33 mouse cellular contexts compared by ENCODE assay signal in the genomic region with DNA sequence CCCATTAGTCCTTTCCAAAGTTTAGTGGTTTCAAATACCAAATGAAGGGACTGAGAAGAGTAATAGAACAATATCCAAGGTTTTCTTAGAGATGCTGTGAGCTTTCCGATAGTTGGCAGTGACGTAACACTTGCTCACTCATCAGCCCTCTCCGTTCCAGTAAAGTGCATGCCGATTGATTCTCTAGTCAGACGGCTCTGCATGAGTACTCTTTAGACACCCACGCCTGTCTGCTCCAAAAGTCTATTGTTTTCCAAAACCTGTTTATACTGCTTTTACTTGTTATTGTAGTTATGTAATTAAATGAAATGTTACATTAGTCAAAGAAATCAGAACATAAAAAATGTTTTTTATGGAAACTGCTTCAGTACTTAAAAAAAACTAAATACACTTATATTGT.
"Had no signal": no experiment of that assay in that cellular context is flagged by ENCODE, and none has a peak within 500 bp of the region (broad histone marks: within the 10 kb centered on the region; RNA-seq: fewer than 3 reads in every experiment).

No protein-coding gene starts in this region.

- DNase-seq: heart, postnatal 10 days; heart, postnatal 14 days; heart, postnatal 36 days; heart, postnatal 4 days; kidney, adult 11 months; kidney, adult 18-20 months; kidney, adult 2 months; kidney, adult 8-10 months; kidney, adult 9 months; kidney, postnatal 10 days; kidney, postnatal 14 days; kidney, postnatal 25 days; kidney, postnatal 36 days; kidney, postnatal 4 days had no signal

- H3K4me2 ChIP-seq: heart, embryonic 11.5 days; heart, embryonic 12.5 days; heart, embryonic 13.5 days; heart, embryonic 15.5 days; hindbrain, embryonic 12.5 days; hindbrain, embryonic 13.5 days; hindbrain, embryonic 14.5 days; hindbrain, embryonic 15.5 days; intestine, embryonic 15.5 days; kidney, embryonic 15.5 days had no signal

- H3K27me3 ChIP-seq: heart, embryonic 12.5 days; heart, embryonic 13.5 days; heart, embryonic 15.5 days; hindbrain, embryonic 12.5 days; hindbrain, embryonic 13.5 days; hindbrain, embryonic 15.5 days; intestine, embryonic 15.5 days; kidney, embryonic 15.5 days had no signal

- H3K9ac ChIP-seq: heart, embryonic 12.5 days; heart, embryonic 13.5 days; heart, embryonic 15.5 days; hindbrain, embryonic 12.5 days; hindbrain, embryonic 13.5 days; hindbrain, embryonic 14.5 days; hindbrain, embryonic 15.5 days; intestine, embryonic 15.5 days; kidney, embryonic 15.5 days had no signal

- H3K4me1 ChIP-seq: heart, embryonic 10.5 days; heart, embryonic 12.5 days; heart, embryonic 13.5 days; heart, embryonic 15.5 days; hindbrain, embryonic 10.5 days; hindbrain, embryonic 12.5 days; hindbrain, embryonic 13.5 days; hindbrain, embryonic 15.5 days; intestine, embryonic 15.5 days; kidney, embryonic 15.5 days had no signal

- H3K27ac ChIP-seq: heart, embryonic 10.5 days; heart, embryonic 13.5 days; heart, embryonic 15.5 days; hindbrain, embryonic 10.5 days; hindbrain, embryonic 12.5 days; hindbrain, embryonic 13.5 days; hindbrain, embryonic 14.5 days; hindbrain, embryonic 15.5 days; hindbrain, postnatal 0 days; intestine, embryonic 15.5 days; kidney, embryonic 15.5 days; kidney, postnatal 0 days; left cerebral cortex, adult 2 months had no signal

- H3K9me3 ChIP-seq: heart, embryonic 10.5 days; heart, embryonic 12.5 days; heart, embryonic 13.5 days; heart, embryonic 15.5 days; hindbrain, embryonic 10.5 days; hindbrain, embryonic 12.5 days; hindbrain, embryonic 13.5 days; hindbrain, embryonic 15.5 days; intestine, embryonic 15.5 days; kidney, embryonic 15.5 days had no signal

- H3K4me3 ChIP-seq: heart, embryonic 10.5 days; heart, embryonic 12.5 days; heart, embryonic 13.5 days; heart, embryonic 15.5 days; hindbrain, embryonic 10.5 days; hindbrain, embryonic 12.5 days; hindbrain, embryonic 13.5 days; hindbrain, embryonic 15.5 days; intestine, embryonic 15.5 days; kidney, embryonic 15.5 days; left cerebral cortex, adult 2 months had no signal

- ATAC-seq: hindbrain, embryonic 16.5 days; hindbrain, postnatal 0 days; inflammation-experienced regulatory T-cells, adult 6 months; intestine, embryonic 15.5 days; intestine, embryonic 16.5 days; intestine, postnatal 0 days had no signal
